Mouse (Mus musculus) adrenal gland (tissue): ENCODE measurements around the gene Psmc3ip.

Experiments used
- intact Hi-C: fragments of 180-260 bp; cut with DNase I; formaldehyde crosslinking; loops from one replicate; pipeline ENCODE4 v1.15.1; 2025

Psmc3ip gene

GRCm38 (mm10) chr11:101082208-101083082, 12.8 kb downstream of the Psmc3ip start, which contains the start of gene Coasy:
Gene Coasy, plus strand, starts transcription at chr11:101082565.
- intact Hi-C loops = no loop called here

GRCm38 (mm10) chr11:101081659-101082058, 13.6 kb downstream of the Psmc3ip start:
- intact Hi-C loops = no loop called here

GRCm38 (mm10) chr11:101080421-101080820, 14.8 kb downstream of the Psmc3ip start:
- intact Hi-C loops = no loop called here

- intact Hi-C loops = no loop called here
These were observed 15.5 kb downstream of the Psmc3ip start for GRCm38 (mm10) chr11:101079746-101080145.

GRCm38 (mm10) chr11:101078121-101078520, 17.1 kb downstream of the Psmc3ip start, which contains the start of gene Hsd17b1:
Gene Hsd17b1, plus strand, starts transcription at chr11:101078411.
- intact Hi-C loops = no loop called here

GRCm38 (mm10) chr11:101071810-101072428, 23.3 kb downstream of the Psmc3ip start:
- intact Hi-C loops = no loop called here

GRCm38 (mm10) chr11:101070987-101071386, 24.2 kb downstream of the Psmc3ip start:
- intact Hi-C loops = no loop called here

- intact Hi-C loops = no loop called here
These were observed 25.1 kb downstream of the Psmc3ip start for GRCm38 (mm10) chr11:101070189-101070527.

GRCm38 (mm10) chr11:101069391-101070188, 25.6 kb downstream of the Psmc3ip start, which contains the start of gene Naglu:
Gene Naglu, plus strand, starts transcription at chr11:101070012.
- intact Hi-C loops = no loop called here

GRCm38 (mm10) chr11:101066549-101067412, 28.5 kb downstream of the Psmc3ip start:
- intact Hi-C loops = loop anchor here (2.0 kb wide), 1 partner anchor 174 kb away; no protein-coding TSS in a partner anchor

- intact Hi-C loops = no loop called here
These were observed 30.2 kb downstream of the Psmc3ip start for GRCm38 (mm10) chr11:101065002-101065401.

- intact Hi-C loops = no loop called here
These were observed 30.8 kb downstream of the Psmc3ip start for GRCm38 (mm10) chr11:101064462-101064861.

GRCm38 (mm10) chr11:101063676-101064327, 31.4 kb downstream of the Psmc3ip start:
- intact Hi-C loops = no loop called here

GRCm38 (mm10) chr11:101062971-101063675, 32.1 kb downstream of the Psmc3ip start:
- intact Hi-C loops = no loop called here

GRCm38 (mm10) chr11:101062165-101062884, 32.9 kb downstream of the Psmc3ip start:
- intact Hi-C loops = no loop called here

- intact Hi-C loops = no loop called here
These were observed 34.2 kb downstream of the Psmc3ip start for GRCm38 (mm10) chr11:101061049-101061448.

GRCm38 (mm10) chr11:101060126-101060525, 35.1 kb downstream of the Psmc3ip start:
- intact Hi-C loops = no loop called here

GRCm38 (mm10) chr11:101059473-101059872, 35.8 kb downstream of the Psmc3ip start:
- intact Hi-C loops = loop anchor here (2.0 kb wide), 1 partner anchor 77 kb away; no protein-coding TSS in a partner anchor

- intact Hi-C loops = loop anchor here (2.0 kb wide), 1 partner anchor 76 kb away; no protein-coding TSS in a partner anchor
These were observed 36.5 kb downstream of the Psmc3ip start for GRCm38 (mm10) chr11:101058726-101059125.
